Mouse (Mus musculus) stomach, postnatal 0 days (tissue): ENCODE results near the gene Sult2a1. TPM values are rescaled to one million over a fixed set of nuclear protein-coding genes. Genes with fewer than 3 reads are reported as not detected.
"Not testable (repeated sequence)": the region's sequence is repeated elsewhere in the genome, so short reads cannot be mapped to it uniquely, and the experiment has no call there.

Experiments
- ATAC-seq: fragments of 200-750 bp; cut with Nextera tagmentation; 2 replicates; pipeline ENCODE4 v1.8.0; 2017; ENCODE audit not compliant: low FRiP score, low TSS enrichment
- DNase-seq: peaks from one replicate; pipeline ENCODE4 v3.0.0-alpha.2; 2016; ENCODE audit warnings: low spot score
- H3K27ac ChIP-seq: fragments of 300-500 bp; sonication (generic); replicated peaks from 2 replicates; pipeline ENCODE4 v1.5.1; 2014; ENCODE audit warnings: mild to moderate bottlenecking, control low read depth
- H3K27me3 ChIP-seq: fragments of 300-500 bp; sonication (generic); 2 replicates; pipeline ENCODE4 v1.6.1; 2014; ENCODE audit warnings: low read length; ENCODE audit not compliant: control insufficient read depth, insufficient read depth
- H3K36me3 ChIP-seq: fragments of 300-500 bp; sonication (generic); 2 replicates; pipeline ENCODE4 v1.6.1; 2014; ENCODE audit warnings: low read length, mixed read lengths; ENCODE audit not compliant: control insufficient read depth, insufficient read depth
- H3K4me1 ChIP-seq: fragments of 300-500 bp; sonication (generic); replicated peaks from 2 replicates; pipeline ENCODE4 v1.6.1; 2014; ENCODE audit warnings: antibody characterized with exemption; ENCODE audit not compliant: control insufficient read depth, insufficient read depth
- H3K4me2 ChIP-seq: fragments of 300-500 bp; sonication (generic); replicated peaks from 2 replicates; pipeline ENCODE4 v1.6.1; 2014; ENCODE audit warnings: low read depth, mild to moderate bottlenecking, control low read depth, moderate library complexity
- H3K4me3 ChIP-seq: fragments of 300-500 bp; sonication (generic); 2 replicates; pipeline ENCODE4 v1.5.1; 2014; ENCODE audit warnings: low read depth, low read length, control low read depth
- H3K9ac ChIP-seq: fragments of 300-500 bp; sonication (generic); 2 replicates; pipeline ENCODE4 v1.6.1; 2014; ENCODE audit warnings: mild to moderate bottlenecking, low read length, control low read depth, mixed read lengths
- H3K9me3 ChIP-seq: fragments of 300-500 bp; sonication (generic); 2 replicates; pipeline ENCODE4 v1.6.1; 2016; ENCODE audit warnings: low read length; ENCODE audit not compliant: control insufficient read depth
- CTCF ChIP-seq: IDR thresholded peaks from 2 replicates; pipeline ENCODE4 v1.5.1; 2016; ENCODE audit warnings: antibody characterized with exemption, low read depth, mild to moderate bottlenecking, moderate library complexity
- EP300 ChIP-seq: optimal IDR thresholded peaks from 2 replicates; pipeline ENCODE3; 2016; ENCODE audit warnings: antibody characterized with exemption
- WGBS: fragments of 180-500 bp; shearing (Covaris S2); extraction: QIAGEN DNeasy Blood & Tissue Kit; methylation state at CpG from one replicate; pipeline ENCODE4 v1.1.7; 2014; 5-methylcytosine and 5-hydroxymethylcytosine counted together
- polyA plus RNA-seq: library from polyadenylated mRNA; unstranded; fragments of >200 nt; fragmentation: Nextera tagmentation; extraction: Ambion mirVana; gene quantifications from 2 replicates; pipeline ENCODE4 v1.2.1, GENCODE M21; 2015

Gene Sult2a1
- polyA plus RNA-seq, result 0.12 and 0.30 TPM in 2 replicates

GRCm38 (mm10) chr7:13837309-13837708 is at the start of gene Sult2a1:
Sult2a1 (minus strand) TSS chr7:13837409.
- not testable (repeated sequence) for H3K9me3 ChIP-seq, H3K27ac ChIP-seq, H3K36me3 ChIP-seq, H3K27me3 ChIP-seq, H3K4me1 ChIP-seq, H3K9ac ChIP-seq, ATAC-seq, H3K4me2 ChIP-seq, H3K4me3 ChIP-seq, DNase-seq
- 94% methylated on average over 1 of the region's 2 CpGs for WGBS

GRCm38 (mm10) chr7:13813913-13814312 is 23.3 kb downstream of the Sult2a1 start:
- 96% methylated on average over 1 of the region's 1 CpGs for WGBS
- no peak for TF ChIP-seq EP300
- TF ChIP-seq CTCF, result no peak
- H3K9me3 ChIP-seq, result no peaks in the 10 kb centered on the region
- no peak overlapping the region for H3K9ac ChIP-seq
- H3K4me1 ChIP-seq, result no peaks in the 10 kb centered on the region
- DNase-seq (no peak), ATAC-seq (no peak)
- no peaks in the 10 kb centered on the region for H3K36me3 ChIP-seq
- no peak overlapping the region for H3K27ac ChIP-seq
- no peak overlapping the region for H3K4me3 ChIP-seq
- H3K4me2 ChIP-seq, result no peak overlapping the region
- no peaks in the 10 kb centered on the region for H3K27me3 ChIP-seq

Other genes starting within 250 kb of the Sult2a1 start
- gene Sult2a5, start 213.4 kb downstream of the Sult2a1 start, polyA plus RNA-seq, result not detected in 2 replicates
- not detected in 2 replicates for gene Sult2a2, start 103.9 kb downstream of the Sult2a1 start, polyA plus RNA-seq
- not detected in 2 replicates for gene Sult2a4, start 152.2 kb upstream of the Sult2a1 start, polyA plus RNA-seq